21 mouse cellular contexts compared by ENCODE assay signal in the genomic region with DNA sequence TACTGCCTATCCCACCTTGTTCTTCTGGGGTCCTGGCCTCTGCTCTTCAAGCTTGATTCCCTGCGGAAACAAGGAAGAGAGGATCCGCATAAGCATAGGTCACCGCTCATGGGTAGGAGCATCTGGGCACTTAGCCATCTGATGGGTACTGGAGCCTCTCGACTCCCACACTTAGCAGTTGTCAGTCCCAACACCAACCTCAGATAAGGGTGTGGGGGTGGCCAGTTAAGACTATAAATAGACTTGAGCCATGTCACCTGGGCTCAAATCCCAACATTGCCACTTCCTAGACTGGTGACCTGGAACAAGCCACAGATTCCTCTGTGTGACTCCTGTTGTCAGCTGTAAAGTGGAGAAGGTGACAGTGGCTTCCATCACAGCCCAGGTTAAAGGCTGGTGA.
A peak's percentile ranks its signal among the peaks of the same experiment; 100 is the strongest.
DNase-seq lines count a peak whose midpoint lies in the region; ATAC-seq lines count a peak whose summit lies in the region.
"Had no signal": no experiment of that assay in that cellular context is flagged by ENCODE, and none has a peak within 500 bp of the region (broad histone marks: within the 10 kb centered on the region; RNA-seq: fewer than 3 reads in every experiment).

No protein-coding gene starts in this region.

- no peak for DNase-seq in kidney, postnatal 10 days
- DNase-seq in heart, postnatal 36 days = peak; percentile 36 to 51
- DNase-seq in layer of hippocampus, adult 9-10 months (ENCODE audit: low spot score) = no peak
- DNase-seq: adrenal gland, postnatal 25 days; cerebellum, adult 9-10 months; kidney, adult 18-20 months; kidney, postnatal 14 days; lung, embryonic 14.5 days; lung, postnatal 4 days; thymus, adult 2 months; thymus, postnatal 4 days had no signal

- no peaks in the 10 kb centered on the region for H3K36me3 ChIP-seq in kidney, embryonic 15.5 days
- H3K36me3 ChIP-seq in heart, embryonic 14.5 days (ENCODE audit: control insufficient read depth, insufficient read depth, low read length) = 0 out of 2 replicates have a peak, but pooled peaks cover 3% of the 10 kb centered on the region
- no peaks in the 10 kb centered on the region for H3K36me3 ChIP-seq in midbrain, embryonic 13.5 days
- H3K36me3 ChIP-seq: embryonic facial prominence, embryonic 10.5 days; forebrain, embryonic 15.5 days; hindbrain, embryonic 13.5 days; limb, embryonic 12.5 days; liver, embryonic 12.5 days had no signal

- no peak overlapping the region for H3K4me3 ChIP-seq in kidney, embryonic 15.5 days (replicated peaks)
- H3K4me3 ChIP-seq in heart, embryonic 14.5 days (ENCODE audit: control insufficient read depth in 1 of 2, insufficient read depth in 1 of 2, low read depth in 1 of 2, low read length in 2 of 2) = no peak overlapping the region
- no peak overlapping the region for H3K4me3 ChIP-seq in midbrain, embryonic 13.5 days (replicated peaks)
- H3K4me3 ChIP-seq: embryonic facial prominence, embryonic 10.5 days; forebrain, embryonic 15.5 days; hindbrain, embryonic 13.5 days; limb, embryonic 12.5 days; liver, embryonic 12.5 days had no signal

- H3K27me3 ChIP-seq in kidney, embryonic 15.5 days = no peaks in the 10 kb centered on the region
- H3K27me3 ChIP-seq in heart, embryonic 14.5 days (ENCODE audit: control insufficient read depth, insufficient read depth, low read length) = no peaks in the 10 kb centered on the region
- H3K27me3 ChIP-seq in midbrain, embryonic 13.5 days = no peaks in the 10 kb centered on the region
- H3K27me3 ChIP-seq: forebrain, embryonic 15.5 days; hindbrain, embryonic 13.5 days; limb, embryonic 12.5 days; liver, embryonic 12.5 days had no signal

- no peak overlapping the region for H3K27ac ChIP-seq in kidney, embryonic 15.5 days
- peak overlapping the region; percentile 21 to 66 for H3K27ac ChIP-seq in heart, embryonic 14.5 days (replicated peaks in 1 of 2; ENCODE audit: control insufficient read depth in 1 of 2, insufficient read depth in 1 of 2, low read depth in 2 of 2, low read length in 2 of 2)
- no peak overlapping the region for H3K27ac ChIP-seq in midbrain, embryonic 13.5 days
- H3K27ac ChIP-seq: embryonic facial prominence, embryonic 10.5 days; forebrain, embryonic 15.5 days; hindbrain, embryonic 13.5 days; limb, embryonic 12.5 days; liver, embryonic 12.5 days had no signal

- peaks cover 14% of the 10 kb centered on the region; the same call in 1 of the 2 replicates for H3K4me1 ChIP-seq in kidney, embryonic 15.5 days
- peaks cover 32 to 41% of the 10 kb centered on the region in 2 experiments for H3K4me1 ChIP-seq in heart, embryonic 14.5 days (ENCODE audit: control insufficient read depth in 2 of 2, insufficient read depth in 2 of 2, low read length in 2 of 2)
- no peaks in the 10 kb centered on the region for H3K4me1 ChIP-seq in midbrain, embryonic 13.5 days (replicated peaks)
- H3K4me1 ChIP-seq: forebrain, embryonic 15.5 days; hindbrain, embryonic 13.5 days; liver, embryonic 12.5 days had no signal

- 0 out of 2 replicates have a peak, but pooled peaks have one; percentile 31 for ATAC-seq in kidney, embryonic 15.5 days (replicated peaks; ENCODE audit: low FRiP score)
- ATAC-seq in heart, embryonic 14.5 days (ENCODE audit: insufficient number of reproducible peaks, insufficient read depth, low FRiP score, low read depth) = peak; percentile 71
- ATAC-seq in megakaryocyte, adult 5-6 weeks (ENCODE audit: poor library complexity, severe bottlenecking) = no peak
- no peak for ATAC-seq in midbrain, embryonic 13.5 days
- ATAC-seq: forebrain, embryonic 15.5 days; liver, embryonic 12.5 days; midbrain, embryonic 16.5 days had no signal

- no peak overlapping the region for H3K9ac ChIP-seq in kidney, embryonic 15.5 days
- H3K9ac ChIP-seq in heart, embryonic 14.5 days (ENCODE audit: low read length) = no peak overlapping the region
- no peak overlapping the region for H3K9ac ChIP-seq in midbrain, embryonic 13.5 days (replicated peaks)
- H3K9ac ChIP-seq: forebrain, embryonic 15.5 days; hindbrain, embryonic 13.5 days; limb, embryonic 12.5 days; liver, embryonic 12.5 days; lung, embryonic 14.5 days had no signal

- H3K9me3 ChIP-seq in kidney, embryonic 15.5 days (replicated peaks) = no peaks in the 10 kb centered on the region
- no peaks in the 10 kb centered on the region for H3K9me3 ChIP-seq in heart, embryonic 14.5 days (ENCODE audit: control insufficient read depth, low read length)
- no peaks in the 10 kb centered on the region for H3K9me3 ChIP-seq in midbrain, embryonic 13.5 days
- H3K9me3 ChIP-seq: embryonic facial prominence, embryonic 10.5 days; forebrain, embryonic 15.5 days; hindbrain, embryonic 13.5 days; limb, embryonic 12.5 days; liver, embryonic 12.5 days had no signal

- WGBS in kidney, embryonic 15.5 days = 55% methylated on average over 4 of the region's 4 CpGs
- 18% methylated on average over 4 of the region's 4 CpGs for WGBS in heart, embryonic 14.5 days
- WGBS in midbrain, embryonic 13.5 days = 91% methylated on average over 4 of the region's 4 CpGs

- no peak overlapping the region for H3K4me2 ChIP-seq in kidney, embryonic 15.5 days
- 0 out of 2 replicates have a peak overlapping the region, but pooled peaks have one; percentile 21 for H3K4me2 ChIP-seq in heart, embryonic 14.5 days (ENCODE audit: low read length)
- no peak overlapping the region for H3K4me2 ChIP-seq in midbrain, embryonic 13.5 days (replicated peaks)
- H3K4me2 ChIP-seq: forebrain, embryonic 15.5 days; hindbrain, embryonic 13.5 days; limb, embryonic 12.5 days; liver, embryonic 12.5 days; lung, embryonic 14.5 days had no signal

- intact Hi-C loops in heart, postnatal 36 days (cut with DNase I) = no loop called here

Comparison
In these comparisons a context has a peak if more than half of its experiments do, and no peak if none do; other contexts are left out.
1. ATAC-seq: peak in kidney, embryonic 15.5 days (single experiment) and heart, embryonic 14.5 days (single experiment); none in megakaryocyte, adult 5-6 weeks (single experiment) and midbrain, embryonic 13.5 days (single experiment).
2. H3K27ac ChIP-seq: peak in heart, embryonic 14.5 days (2 of 2); none in kidney, embryonic 15.5 days (single experiment) and midbrain, embryonic 13.5 days (single experiment).
3. DNase-seq: peak in heart, postnatal 36 days (2 of 2); none in kidney, postnatal 10 days (single experiment) and layer of hippocampus, adult 9-10 months (single experiment).